Mouse (Mus musculus) thymus, postnatal 36 days (tissue): ENCODE data around the gene Rbm3.

ENCODE experiments used
- DNase-seq, 2 experiments: peaks; one replicate each; pipeline ENCODE4 v3.0.0; 2022; ENCODE audit warnings: mixed read lengths in 2 of 2

Gene Rbm3

DNA sequence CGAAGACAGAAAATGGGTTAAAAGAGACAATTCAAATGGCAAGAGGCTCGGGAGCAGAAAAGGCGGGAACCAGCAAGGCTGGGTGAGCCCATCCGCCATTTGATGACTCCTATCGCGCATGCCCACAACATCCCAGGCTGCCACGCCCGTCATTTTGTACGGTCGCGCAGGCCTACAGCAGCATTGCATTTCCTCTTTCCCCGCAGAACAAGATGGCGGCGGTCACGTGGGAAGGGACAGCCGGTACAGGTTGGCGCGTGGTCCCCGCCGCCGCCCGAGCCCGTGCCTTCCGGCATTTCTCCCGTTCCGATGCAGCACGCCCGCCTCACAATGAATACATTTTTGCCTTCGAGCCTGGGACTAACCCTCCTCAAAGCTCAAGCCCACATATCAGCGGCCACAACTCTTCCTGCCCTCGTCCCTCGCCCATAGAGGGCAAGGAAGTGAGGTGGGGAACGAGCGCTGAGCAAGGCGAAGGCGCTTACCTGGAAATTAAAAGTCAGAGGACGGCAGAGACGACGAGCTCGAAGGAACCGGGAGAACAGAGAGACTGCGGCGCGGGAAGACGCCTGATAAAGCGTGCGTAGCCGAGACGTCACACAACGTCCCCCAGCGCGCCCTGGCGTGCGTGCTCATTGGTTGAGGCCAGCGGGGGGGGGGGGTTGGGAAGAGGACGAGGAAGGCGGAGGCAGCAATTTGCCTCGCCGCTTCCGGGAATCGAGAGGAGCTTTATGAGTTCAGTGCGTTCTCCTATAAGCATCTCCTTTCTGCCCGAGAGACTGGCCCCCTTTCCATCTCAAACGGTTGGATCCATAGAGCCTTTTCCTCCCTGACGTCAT lies at the start of gene Rbm3:
Gene Rbm3, minus strand, starts transcription at position 728 of the 839 bp plus-strand sequence.
- DNase-seq: peak; percentile 82 to 88

DNA sequence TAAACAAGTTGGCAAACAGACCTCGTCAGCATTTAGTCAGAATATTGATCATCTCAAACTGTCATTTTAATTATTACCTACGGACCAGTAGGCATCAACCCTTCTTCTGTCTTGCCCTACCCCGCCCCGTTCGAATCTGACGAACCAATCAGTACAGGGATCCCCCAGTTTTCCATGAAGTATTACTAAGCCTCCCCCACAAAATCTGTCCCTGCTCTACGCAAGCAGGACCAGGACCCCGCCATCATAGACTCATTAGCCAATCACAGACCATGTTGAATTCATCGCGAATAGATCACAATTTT lies 47.7 kb upstream of the Rbm3 start, which contains the start of gene Ebp:
Gene Ebp, minus strand, starts transcription at position 94 of the 305 bp plus-strand sequence.
- DNase-seq: no peak

DNA sequence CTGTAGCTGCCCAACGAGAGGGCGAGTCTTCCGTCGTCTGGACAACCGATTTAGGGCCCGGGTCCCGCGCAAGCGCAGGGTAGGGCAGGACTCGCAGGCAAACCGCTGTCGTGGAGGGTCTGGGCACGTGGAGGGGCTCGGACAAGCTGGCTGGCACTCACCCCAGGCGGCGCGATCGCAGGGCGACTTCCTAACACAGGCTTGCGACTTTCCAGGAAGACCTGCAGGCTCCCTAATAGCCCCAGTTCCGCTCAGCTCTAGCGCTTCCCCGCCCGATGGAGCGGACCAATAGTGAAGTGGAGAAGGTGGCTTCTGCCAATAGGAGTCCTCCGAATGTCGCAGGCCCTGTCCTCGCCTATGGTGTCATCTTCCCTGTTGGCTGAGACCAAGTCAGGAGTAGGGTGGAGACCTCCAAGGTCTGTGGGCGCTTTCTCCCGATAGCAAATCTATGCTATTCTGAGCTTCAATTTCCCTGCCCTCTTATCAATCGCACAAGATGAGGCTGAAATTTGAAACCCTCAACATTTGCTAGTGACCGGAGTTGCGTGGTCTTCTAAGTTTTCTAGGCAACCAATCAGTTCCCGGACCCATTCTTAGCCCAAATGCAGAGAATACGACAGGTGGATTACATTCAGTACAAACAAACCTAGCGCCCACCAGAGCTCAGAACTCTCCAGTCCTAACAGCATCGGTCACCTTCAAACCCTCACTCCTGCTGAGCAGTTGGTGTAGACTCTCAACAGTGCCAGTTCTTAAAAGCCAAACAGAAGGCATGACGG lies 47.1 kb upstream of the Rbm3 start:
- peak; percentile 72 to 83 for DNase-seq

DNA sequence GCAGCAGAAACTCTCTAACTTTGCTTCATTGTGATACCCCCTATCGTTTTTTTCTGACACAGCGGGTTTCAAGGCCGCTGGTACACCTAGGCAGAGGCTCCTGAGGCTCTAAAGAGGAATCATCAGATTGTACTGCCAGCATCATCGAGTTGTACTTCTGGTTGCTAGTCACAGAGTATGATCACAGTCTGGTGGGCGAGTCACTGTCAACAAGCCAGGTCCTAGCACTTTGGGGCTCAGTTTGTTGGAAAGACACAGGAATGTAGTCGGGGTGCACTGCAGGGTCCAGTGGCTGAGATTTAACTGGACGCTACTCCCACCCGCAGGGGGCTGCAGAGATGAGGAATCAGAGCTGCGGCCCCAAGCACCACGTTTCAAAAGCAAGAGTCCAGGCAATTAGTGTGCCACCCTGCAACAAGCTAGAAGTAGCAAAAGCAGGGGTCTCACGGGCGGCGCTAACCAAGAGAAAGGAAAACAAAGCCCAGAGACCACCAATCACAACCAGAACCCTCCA lies 46.5 kb upstream of the Rbm3 start:
- peak in 1 of 2 experiments; percentile 2 for DNase-seq

DNA sequence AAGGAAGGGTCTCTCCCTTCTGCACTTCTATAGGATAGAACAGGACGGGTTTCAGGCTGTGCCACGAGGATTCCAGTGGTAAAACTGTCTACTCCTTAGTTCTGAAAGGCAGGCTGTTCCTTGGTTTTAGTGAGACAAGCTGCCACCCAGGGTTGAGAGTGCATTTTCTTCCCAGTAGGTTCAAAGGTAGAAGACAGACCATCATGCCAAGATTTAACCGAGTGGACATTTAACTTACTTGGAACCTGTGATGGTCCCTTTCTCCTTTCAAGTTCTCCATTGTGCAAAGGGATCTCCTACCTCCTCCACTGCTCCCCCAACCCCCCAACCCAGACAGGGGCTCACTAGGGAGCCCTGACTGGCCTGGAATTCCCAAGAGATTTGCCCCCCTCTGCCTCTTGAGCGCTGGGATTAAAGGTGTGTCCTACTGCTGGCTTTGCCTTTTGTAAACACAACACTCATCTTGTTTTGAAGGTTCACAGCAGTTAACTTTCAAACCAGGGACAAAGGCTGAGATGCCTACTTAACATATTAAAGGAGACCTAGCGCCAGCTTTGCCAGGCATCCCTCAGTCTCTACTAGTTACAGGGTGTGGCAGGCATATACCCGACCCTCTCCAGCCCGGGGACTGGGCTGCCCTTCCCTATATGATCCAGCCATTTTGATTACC lies 37.3 kb upstream of the Rbm3 start:
- no peak for DNase-seq

DNA sequence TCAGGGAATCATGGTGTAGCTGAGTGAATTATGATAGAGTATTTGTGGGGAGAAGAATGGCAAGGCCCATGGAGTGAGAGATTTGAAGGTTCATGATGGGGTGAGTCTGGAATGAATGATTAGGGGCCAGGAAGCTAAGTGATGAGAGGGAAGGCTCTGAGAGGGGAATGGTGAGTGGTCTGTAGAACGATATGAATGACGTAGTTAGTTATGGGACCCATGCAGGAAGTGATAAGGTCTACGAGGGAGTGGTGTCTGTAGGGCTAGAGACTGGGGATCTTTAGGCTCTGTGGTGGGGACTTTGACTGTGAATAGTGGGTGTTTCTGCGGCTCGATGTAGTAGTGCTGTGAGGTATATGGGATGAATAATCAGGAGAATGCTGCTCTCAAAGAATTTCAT lies 34.0 kb upstream of the Rbm3 start:
- DNase-seq: no peak

DNA sequence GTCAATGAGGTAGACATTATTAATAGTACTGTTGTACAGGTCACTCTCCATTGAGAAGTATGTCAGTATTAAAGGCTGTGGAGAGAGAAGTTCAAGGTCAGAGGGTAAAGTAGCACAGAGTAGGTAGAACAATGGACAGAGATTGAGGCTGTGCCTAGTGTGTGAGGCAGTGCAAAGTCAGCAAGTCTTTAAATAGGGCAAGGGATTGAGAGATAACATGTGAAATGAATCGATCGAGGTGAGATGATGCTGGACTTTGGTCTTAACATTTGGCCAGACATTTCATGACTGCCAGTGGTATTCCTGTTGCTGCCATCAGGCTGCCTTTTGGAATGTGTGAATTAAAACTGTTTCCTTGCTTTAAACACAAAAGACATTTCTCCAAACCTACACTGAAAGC lies 33.2 kb upstream of the Rbm3 start:
- DNase-seq: no peak

DNA sequence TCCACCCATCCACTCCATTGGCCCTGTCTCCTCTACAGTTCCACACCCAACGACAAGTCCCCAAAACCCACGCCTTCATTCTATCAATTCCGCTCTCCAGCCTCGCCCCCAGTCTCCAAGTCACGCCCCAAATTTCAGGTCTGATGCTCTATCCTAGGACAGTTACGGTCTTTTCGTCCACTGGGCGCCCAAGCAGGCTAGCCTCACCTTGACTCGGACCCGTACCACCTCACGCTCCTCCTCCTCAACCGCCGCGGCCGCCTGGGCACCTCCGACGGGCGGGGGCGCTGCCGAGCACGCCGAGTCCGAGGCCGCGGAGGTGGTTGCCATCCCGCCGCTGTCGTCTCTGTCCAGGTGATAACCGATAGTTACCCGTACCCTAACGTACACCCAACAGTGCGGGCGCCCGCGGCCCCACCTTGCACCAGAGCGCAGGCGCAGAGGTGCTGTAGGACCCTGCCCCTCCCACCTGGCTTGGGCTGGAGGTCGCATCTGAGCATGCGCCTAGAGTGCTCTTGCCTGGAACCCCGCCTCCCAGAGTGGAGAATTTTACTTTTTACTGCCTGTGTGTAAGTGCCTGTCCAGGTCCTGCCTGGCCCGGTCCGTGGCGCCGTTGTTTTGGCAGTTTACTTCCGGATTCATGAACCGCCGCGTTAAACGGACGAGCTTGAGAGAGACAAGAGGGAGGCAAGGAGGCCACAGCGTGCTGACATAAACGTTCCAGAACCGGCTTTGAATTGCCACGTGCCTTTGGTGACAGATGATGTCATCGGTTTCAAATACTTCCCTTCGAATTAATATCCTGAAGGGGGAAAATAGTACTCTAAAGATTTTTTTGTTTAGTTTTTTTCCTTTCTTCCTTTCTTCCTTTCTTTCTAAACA lies 30.1 kb upstream of the Rbm3 start, which contains the start of gene Tbc1d25:
Gene Tbc1d25, minus strand, starts transcription at position 678 of the 882 bp plus-strand sequence.
- DNase-seq: peak; percentile 81 to 86

DNA sequence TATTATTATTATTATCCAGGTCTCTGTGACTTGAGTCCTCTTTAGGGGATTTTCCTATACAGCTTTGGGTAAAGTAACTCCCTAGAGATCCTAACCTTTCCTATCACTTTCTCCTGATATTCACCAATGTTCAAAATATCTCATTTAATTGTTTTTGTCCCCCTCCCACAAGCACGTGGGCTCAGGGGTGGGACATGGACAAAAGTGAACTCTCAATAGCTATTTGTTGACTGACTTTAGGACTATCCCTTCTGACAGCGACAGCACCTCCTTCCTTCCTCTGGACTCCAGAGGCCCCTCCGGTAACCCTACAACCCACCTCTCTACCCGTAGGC lies 29.5 kb upstream of the Rbm3 start:
- no peak for DNase-seq

DNA sequence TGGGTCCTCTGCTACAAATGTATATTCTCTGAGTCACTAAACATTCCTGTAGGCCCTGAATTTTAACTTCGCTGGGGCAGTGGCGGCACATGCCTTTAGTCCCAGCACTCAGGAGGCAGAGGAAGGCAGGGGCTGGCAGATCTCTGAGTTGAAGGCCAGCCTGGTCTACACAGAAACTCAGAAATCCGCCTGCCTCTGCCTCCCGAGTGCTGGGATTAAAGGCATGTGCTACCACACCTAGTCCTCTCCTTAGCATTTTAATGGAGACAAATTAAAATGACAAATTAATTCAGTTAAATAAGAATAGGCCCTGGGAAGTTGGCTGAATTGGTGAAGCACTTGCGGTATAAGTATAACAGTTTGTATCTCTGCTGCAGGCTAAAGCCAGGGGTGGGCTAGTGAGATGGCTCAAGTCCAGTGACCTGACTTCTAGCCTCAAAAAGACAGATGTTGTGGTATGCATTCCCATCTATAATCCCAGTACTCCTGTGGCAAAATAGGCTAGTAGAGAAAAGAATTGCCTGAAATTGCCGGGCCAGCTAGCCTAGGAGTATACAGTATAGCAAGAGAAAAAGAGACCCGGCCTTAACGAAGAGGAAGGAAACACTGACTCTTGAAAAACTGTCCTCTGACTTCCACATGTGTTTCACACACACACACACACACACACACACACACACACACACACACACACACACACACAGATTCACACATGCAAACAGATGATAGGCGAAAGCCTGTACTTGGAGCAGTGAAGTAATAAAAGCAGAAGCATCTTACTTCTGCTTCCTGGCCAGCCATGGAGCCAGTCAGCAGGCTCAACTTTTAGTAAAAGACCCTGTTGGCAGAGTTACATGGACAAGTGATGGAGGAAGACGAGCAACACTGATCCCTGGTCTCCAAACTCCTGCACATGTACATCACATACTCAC lies 22.3 kb upstream of the Rbm3 start:
- no peak for DNase-seq

DNA sequence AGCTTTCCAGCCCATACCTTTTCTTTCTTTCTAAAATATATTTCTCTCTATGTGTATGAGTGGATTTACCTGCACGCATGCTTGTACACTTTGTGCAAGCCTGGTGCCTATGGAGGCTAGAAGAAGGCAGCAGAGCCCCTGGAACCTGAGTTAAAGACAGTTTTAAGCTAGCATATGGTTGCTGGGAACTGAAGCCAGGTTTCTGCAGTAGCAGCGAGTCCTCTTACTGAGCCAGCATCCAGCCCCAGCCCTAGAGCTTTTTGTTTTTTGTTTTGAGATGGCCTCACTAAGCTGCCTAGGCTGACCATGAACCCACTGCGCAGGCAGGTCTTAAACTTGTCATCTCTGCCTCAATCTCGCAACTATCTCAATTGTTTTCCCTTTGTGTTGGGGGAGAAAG lies 18.8 kb upstream of the Rbm3 start:
- no peak for DNase-seq

DNA sequence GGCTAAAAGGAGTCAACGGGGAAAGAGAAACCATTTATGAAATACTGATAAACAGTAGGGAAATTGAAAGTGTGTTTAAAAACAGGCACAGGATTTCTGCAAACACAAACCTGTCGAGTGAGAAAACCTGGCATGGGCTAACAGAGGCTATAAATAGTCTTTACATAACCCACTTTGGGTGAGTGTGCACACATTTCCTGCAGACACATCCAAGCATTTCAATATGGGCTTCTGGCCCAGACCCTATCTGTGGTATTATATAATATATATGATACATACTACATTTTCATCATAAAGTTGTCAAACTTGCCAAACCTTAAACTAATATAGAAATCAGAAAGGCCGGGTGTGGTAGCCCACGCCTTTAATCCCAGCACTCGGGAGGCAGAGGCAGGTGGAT lies 17.4 kb upstream of the Rbm3 start:
- DNase-seq: no peak

DNA sequence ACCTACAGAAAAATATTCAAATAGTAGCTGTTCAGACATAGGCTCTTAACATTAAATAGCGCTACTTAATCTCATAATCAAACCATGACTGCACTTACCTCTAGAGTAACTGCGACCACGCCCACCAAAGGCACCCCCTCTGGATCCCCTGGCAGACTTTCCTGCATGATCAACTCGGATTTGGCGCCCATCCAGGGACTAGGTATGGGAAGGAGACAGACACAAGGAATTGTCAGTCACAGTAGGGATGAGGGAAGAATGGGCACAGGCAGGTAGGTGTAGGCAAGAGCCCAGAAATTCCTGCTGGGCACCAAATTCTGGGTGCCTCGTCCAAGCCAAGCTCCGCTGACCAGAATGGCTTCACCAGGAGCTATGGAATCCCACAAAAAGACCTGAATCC lies 1.9 kb downstream of the Rbm3 start:
- DNase-seq: peak in 1 of 2 experiments; percentile 12

DNA sequence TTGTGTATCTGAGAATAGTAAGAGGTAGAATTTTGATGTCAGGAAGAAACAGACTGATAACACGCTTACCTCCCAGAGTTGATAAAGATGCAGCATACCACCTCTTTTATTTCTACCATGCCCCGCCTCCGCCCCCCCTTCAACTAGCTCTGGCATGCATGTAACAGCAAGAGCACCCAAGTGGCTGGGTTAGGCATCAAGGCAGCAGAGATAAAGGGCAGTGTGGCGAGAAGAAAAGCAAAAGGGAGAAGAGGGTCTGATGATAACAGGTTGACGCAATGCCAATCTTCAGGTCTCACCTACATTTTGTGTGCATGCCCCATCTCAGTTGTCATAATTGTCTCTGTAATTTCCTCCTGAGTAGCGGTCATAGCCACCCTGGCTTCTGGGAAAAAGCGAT lies 2.7 kb downstream of the Rbm3 start:
- no peak for DNase-seq

DNA sequence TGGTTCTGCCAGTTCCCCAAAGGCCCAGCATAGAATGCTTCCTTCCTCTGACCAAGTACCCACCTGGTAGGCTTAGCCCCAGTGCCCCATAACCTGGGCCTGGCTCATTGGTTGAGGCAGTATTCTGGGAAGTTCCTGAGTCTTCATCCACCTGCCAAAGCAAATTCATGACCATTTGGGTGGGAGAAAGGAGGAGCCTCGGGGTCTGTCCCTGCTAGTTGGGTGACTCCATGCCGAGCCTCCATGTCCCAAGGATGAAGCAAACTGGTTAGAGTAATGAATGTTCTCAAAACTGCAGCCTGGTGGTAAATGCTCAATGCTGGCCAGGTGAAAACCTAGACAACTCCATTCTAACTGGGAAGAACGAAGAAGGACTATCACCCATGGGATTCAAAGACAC lies 4.6 kb downstream of the Rbm3 start:
- no peak for DNase-seq

DNA sequence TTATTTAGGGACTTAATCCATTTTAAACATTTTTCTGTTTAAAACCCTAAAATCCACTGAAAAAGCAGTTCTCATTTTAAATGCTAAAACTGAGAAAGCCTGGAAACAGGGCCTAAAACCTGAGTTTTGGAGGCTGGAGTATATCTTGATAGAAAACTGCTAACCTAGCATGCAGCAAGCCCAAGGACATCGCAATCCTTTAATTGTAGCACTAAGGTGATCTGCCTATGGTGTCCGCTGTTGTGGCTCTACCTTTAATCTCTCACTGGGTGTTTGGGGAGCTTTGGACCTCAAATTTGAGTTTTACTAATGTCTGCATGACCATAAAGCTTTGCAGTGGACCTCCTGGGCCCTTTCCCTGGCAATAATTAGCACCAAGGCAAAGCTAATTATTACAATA lies 5.2 kb downstream of the Rbm3 start:
- no peak for DNase-seq

DNA sequence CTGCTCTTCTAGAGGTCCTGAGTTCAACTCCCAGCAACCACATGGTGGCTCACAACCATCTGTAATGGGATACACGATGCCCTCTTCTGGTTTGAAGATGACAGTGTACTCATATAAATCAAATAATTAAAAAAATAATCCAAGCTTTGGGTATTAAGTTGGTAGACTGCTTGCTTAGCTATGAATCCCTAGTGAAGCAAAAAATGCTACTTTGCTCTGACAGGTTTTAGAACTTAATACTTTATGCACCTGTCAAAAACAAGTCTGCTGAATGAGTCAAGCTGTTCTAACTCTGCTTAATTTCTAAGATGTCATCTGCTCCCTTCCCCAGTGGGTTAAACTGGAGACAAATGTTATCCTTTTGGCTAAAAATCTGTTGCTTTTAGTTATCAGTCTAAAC lies 6.2 kb downstream of the Rbm3 start:
- no peak for DNase-seq

DNA sequence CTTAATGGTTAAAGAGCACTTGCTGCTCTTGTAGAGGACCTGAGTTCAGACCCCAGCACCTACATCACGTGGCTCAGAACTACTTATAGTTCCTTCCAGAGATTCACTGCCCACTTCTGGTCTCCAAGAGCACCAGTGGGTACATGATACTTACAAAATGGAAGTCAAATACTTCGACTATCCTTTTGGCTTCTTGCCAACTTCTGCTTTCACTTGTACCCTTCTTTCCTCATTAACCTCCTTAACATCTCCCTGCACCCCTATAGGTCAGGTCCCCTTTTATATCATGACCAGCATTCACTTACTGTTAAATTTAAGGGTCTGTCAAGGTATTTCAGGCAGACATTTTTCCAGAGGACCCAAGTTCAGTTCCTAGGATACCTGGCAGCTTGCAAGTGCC lies 9.8 kb downstream of the Rbm3 start:
- no peak for DNase-seq

DNA sequence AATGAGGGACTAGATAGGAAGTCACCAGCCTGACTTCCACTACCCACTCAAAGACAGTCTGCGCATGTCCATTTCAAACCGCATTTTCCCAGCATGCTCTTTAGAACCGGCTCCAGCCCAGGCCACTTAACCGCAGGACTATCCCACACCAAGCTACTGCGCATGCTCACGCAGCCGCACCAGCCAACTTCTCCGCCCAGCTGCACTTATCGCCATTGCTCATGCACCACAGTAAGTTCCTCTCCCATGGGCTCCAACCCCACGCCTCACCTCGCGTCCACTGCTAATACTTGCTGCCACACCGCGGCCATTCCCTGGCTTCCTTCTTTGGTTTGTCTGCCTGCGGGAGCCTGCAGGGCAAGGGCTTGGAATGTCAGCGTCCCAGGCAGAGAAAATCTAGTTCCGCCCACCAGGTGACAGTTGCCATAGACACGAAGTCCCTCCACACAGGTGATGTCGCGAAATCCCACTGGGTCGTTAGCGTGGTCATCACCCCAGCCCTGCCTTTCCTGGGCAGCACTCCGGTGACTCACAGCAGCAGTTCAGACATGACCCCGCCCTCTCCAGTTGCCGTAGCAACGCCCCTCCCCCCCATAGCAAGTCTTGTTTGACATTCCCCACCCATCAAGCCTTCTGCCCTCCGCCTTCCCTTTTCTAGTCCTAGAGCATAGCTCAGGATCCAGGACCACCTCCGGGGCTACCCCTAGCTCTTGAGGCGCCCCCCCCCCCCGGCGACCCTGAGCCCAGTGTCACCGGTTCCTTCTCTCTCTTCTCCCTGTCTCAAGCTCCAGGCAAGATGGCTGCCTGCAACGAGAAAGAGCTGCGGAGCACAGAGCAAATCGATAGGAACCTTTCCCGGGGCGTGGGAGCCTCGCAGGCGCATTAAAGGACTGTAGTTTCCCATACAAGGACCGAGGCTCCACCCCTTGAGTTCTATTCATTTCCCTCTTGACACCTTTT lies 13.4 kb downstream of the Rbm3 start, which contains the start of gene Wdr13:
Gene Wdr13, minus strand, starts transcription at position 876 of the 960 bp plus-strand sequence.
- peak; percentile 80 to 87 for DNase-seq

DNA sequence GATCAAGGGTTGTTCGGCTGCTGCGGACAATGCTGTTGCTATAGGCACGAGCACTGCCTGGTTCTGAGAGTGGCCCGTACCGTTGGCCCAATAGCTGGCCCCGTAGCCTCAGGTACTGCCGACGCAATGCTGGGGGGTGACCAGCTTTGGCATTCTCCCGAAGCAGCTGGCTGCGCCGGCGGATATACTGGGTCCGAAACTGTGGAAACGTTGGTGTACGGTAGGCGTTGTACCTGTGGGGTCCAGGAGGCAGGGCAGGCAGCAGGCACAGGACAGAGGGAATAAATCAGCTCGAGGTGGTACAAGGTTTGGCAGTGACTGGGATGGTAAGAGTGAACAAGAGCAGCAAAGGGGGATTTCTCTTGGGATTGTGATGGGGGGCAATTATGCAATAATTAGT lies 14.3 kb downstream of the Rbm3 start:
- peak in 1 of 2 experiments; percentile 20 for DNase-seq
